Mouse (Mus musculus): ENCODE results near the gene Cfap99. TPM values are rescaled to one million over a fixed set of nuclear protein-coding genes. Genes with fewer than 3 reads are reported as not detected.

The Cfap99 gene
- polyA plus RNA-seq, 1 experiment from 2014 or later, result not detected

DNA sequence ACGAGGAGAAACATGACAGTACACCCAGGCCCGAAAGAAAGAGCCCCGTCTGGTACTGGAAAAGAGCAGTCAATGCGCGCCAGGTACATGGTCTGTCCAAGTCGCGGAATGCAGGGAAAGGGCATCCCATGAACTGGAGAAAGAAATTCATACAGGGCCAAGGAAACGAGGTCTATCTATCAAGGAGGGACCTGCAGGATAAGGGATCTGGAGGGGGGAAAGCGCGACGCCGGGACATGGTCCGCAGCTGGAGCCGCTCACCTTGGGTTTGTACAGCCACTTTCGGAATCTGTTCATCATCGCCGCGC lies 608 bp upstream of the Cfap99 start:
- DNase-seq (ENCODE audit: low read depth, low spot score) (no peak), ATAC-seq (no peak)
- CTCF ChIA-PET, result no interaction called here
- no peak for TF ChIP-seq CTCF (IDR thresholded peaks at IDR 0.05)
- no peaks in the 10 kb centered on the region for H3K27me3 ChIP-seq
- in situ Hi-C loops (cut with MboI; ENCODE audit: low pct_unique_long_range_greater_than_20kb), result loop anchor here (5.0 kb wide), 1 partner anchor 40 kb away; no protein-coding TSS in a partner anchor
- POLR2A ChIA-PET, result no interaction called here

DNA sequence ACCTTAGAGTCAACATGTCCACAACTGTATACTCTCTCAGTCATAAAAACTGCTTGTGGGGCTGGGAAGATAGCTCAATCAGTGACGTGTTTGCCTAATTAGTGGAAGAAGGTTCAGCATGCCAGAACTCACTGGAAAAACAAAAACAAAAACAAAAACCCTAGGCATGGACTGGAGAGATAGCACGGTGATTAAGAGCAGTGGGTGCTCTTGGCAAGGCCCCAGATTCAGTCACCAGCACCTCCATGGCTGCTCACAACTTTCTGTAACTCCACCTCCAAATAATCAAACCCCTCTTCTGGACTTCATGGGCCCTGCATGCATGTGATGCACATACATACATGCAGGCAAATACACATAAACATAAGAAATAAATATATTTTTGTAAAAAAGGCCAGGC lies 886 bp downstream of the Cfap99 start:
- no peak for ATAC-seq
- ChIA-PET CTCF (interaction anchor here (1.1 to 1.4 kb wide), 3 partner anchors 9 to 28 kb away, joined by 3 read pairs; no protein-coding TSS in a partner anchor), POLR2A (no interaction called here)
- in situ Hi-C loops (cut with MboI; ENCODE audit: low pct_unique_long_range_greater_than_20kb), result loop anchor here (5.0 kb wide), 1 partner anchor 38 kb away; no protein-coding TSS in a partner anchor
- no peak for TF ChIP-seq CTCF (IDR thresholded peaks at IDR 0.05)
- H3K27me3 ChIP-seq, result no peaks in the 10 kb centered on the region
- DNase-seq (ENCODE audit: low read depth, low spot score), result no peak

DNA sequence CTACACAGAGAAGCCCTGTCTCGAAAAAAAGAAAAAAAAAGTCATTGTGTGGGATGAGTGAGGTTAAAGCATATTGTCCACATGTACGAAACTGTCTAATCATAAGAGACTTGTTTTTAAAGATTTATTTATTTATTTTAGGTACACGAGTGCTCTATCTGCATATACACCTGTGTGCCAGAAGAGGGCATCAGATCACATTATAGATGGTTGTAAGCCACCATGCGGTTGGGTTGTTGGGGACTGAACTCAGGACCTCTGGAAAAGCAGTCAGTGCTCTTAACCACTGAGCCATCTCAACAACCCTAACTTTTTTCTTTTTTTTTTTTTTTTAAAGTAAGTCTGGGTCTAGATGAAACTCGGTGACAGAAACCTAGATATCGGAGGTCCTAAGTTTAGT lies 5.0 kb downstream of the Cfap99 start:
- in situ Hi-C loops (cut with MboI; ENCODE audit: low pct_unique_long_range_greater_than_20kb), result no loop called here
- DNase-seq (ENCODE audit: low read depth, low spot score) (no peak), ATAC-seq (no peak)
- CTCF ChIA-PET, result no interaction called here
- no peaks in the 10 kb centered on the region for H3K27me3 ChIP-seq
- POLR2A ChIA-PET, result interaction anchor here (0.7 kb wide), 1 partner anchor 346 kb away, joined by 3 read pairs; no protein-coding TSS in a partner anchor
- no peak for TF ChIP-seq CTCF (IDR thresholded peaks at IDR 0.05)

DNA sequence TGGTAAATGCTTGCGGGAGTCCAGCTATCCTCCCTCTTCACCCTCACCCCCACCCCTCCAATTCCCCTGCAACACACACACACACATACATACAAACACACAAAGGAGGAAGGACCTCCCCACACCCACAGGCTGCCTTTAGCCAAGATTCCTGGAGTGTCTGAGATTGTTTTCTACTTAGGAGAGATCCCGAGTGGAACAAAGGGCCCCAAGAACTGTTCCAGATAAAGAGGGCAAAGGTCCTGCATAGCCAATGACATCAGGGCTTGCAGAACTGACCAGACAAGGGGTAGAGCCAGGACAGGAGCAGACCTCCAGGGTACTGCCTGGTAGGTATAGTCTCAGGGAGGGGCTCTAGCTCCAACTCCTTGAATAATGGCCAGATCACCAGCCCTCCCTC lies 6.3 kb downstream of the Cfap99 start:
- no peaks in the 10 kb centered on the region for H3K27me3 ChIP-seq
- no peak for ATAC-seq
- CTCF ChIA-PET, result no interaction called here
- in situ Hi-C loops (cut with MboI; ENCODE audit: low pct_unique_long_range_greater_than_20kb), result no loop called here
- no peak for DNase-seq (ENCODE audit: low read depth, low spot score)
- POLR2A ChIA-PET, result no interaction called here
- TF ChIP-seq CTCF (IDR thresholded peaks at IDR 0.05), result no peak

DNA sequence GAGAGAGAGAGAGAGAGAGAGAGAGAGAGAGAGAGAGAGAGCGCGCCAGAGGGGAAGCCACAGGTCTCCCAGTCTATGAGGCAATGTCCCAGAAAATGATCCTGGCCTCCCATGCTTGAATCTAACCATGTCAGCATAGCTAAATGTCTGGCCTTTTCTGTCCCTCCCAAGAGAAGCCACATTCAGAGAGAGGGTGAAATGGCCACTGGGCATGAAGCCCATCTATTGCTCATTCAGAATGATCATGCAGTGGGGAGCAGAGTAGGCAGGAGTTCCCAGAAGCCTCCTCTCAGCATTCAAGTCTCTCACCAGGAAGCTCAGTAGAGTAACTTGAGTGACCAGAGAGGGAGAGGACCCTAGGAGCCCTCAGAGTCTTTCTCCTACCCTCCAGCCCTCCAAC lies 6.7 kb downstream of the Cfap99 start:
- DNase-seq (ENCODE audit: low read depth, low spot score), result no peak
- in situ Hi-C loops (cut with MboI; ENCODE audit: low pct_unique_long_range_greater_than_20kb), result no loop called here
- ChIA-PET CTCF (interaction anchor here (1.1 to 1.4 kb wide), 2 partner anchors 13 to 39 kb away, joined by 3 read pairs; no protein-coding TSS in a partner anchor), POLR2A (no interaction called here)
- TF ChIP-seq CTCF (IDR thresholded peaks at IDR 0.05), result no peak
- H3K27me3 ChIP-seq, result no peaks in the 10 kb centered on the region
- ATAC-seq, result no peak

DNA sequence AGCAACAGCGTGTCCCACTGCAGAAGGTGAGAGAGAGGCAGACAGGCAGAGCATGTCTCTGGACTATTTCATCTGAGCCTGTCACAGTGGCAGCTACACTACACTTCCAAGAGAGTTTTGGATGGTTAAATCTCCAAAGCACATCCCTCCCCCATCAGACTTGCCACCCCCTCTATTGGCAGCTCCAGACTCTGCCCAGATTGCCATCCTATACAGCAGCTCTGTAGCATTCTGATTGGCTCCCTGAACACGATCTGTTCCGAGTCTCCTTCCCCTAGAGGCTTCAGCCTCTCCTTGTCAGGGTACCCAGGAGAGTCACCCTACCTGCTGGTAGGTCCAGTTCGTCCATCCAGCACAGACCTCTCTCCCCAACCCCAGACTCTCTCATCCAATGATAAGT lies 9.7 kb downstream of the Cfap99 start:
- no peak for TF ChIP-seq CTCF (IDR thresholded peaks at IDR 0.05)
- DNase-seq (ENCODE audit: low read depth, low spot score), result no peak
- POLR2A ChIA-PET, result no interaction called here
- CTCF ChIA-PET, result interaction anchor here (1.1 to 1.3 kb wide), 2 partner anchors 9 to 22 kb away, joined by 3 to 4 read pairs; partner anchors contain the start of genes Cfap99 and Zfyve28
- no peaks in the 10 kb centered on the region for H3K27me3 ChIP-seq
- in situ Hi-C loops (cut with MboI; ENCODE audit: low pct_unique_long_range_greater_than_20kb), result no loop called here
- no peak for ATAC-seq

DNA sequence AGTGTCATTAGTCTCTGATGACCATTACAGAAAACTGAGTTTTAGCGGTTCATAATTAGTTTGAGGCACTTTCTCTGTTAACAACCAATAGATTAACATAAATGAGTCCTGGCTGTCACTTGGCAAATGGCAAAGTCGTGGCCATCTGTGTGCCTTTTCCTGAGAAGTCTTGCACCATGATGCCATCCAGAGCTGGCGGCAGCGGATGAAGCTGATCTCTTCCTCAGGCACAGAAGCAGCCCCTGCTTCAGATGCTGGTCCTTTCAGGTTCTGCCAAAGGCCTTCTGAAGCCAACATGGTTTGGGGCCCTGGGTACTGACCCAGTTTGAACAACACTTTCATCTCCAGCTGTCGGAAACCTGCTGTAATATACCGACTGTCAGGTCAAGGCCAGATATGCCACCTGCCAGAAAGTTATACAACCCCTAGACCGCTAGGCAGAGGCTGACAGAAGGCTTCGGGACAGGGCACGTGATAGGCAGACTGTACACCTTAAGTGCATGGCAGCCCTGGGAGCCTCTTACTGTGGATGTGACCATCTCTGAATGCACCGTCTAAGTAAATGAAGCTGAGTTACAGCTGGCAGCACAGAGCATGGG lies 10.6 kb downstream of the Cfap99 start:
- in situ Hi-C loops (cut with MboI; ENCODE audit: low pct_unique_long_range_greater_than_20kb), result no loop called here
- ChIA-PET CTCF (interaction anchor here (1.3 kb wide), 2 partner anchors 10 to 28 kb away, joined by 3 read pairs; partner anchors contain the start of genes Cfap99 and Zfyve28), POLR2A (no interaction called here)
- DNase-seq (ENCODE audit: low read depth, low spot score) (no peak), ATAC-seq (no peak)
- no peaks in the 10 kb centered on the region for H3K27me3 ChIP-seq
- no peak for TF ChIP-seq CTCF (IDR thresholded peaks at IDR 0.05)

DNA sequence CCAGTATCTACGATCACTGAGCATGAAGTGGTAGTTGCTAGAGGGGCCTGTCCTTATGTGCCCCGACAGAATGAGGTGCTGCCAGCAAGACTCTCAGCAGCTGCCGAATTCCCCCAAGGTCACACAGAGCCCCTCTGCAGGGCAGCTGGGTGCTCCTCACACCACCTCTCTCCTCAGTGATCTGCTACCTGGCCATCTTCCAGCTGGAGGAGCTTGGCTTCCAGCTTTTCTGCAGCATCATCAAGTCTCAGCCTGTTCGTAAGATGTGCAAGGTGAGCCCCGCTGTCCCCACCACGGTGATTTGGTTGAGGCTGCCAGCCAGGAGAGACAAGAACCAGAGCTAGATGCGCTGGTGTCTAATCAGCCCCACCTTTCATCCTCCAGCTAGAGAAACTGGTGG lies 14.0 kb downstream of the Cfap99 start:
- ATAC-seq (no peak), DNase-seq (ENCODE audit: low read depth, low spot score) (no peak)
- H3K27me3 ChIP-seq, result no peaks in the 10 kb centered on the region
- no peak for TF ChIP-seq CTCF (IDR thresholded peaks at IDR 0.05)
- ChIA-PET CTCF (no interaction called here), POLR2A (interaction anchor here (0.6 to 1.5 kb wide), 2 partner anchors 9 to 385 kb away, joined by 3 to 4 read pairs; no protein-coding TSS in a partner anchor)
- in situ Hi-C loops (cut with MboI; ENCODE audit: low pct_unique_long_range_greater_than_20kb), result no loop called here

DNA sequence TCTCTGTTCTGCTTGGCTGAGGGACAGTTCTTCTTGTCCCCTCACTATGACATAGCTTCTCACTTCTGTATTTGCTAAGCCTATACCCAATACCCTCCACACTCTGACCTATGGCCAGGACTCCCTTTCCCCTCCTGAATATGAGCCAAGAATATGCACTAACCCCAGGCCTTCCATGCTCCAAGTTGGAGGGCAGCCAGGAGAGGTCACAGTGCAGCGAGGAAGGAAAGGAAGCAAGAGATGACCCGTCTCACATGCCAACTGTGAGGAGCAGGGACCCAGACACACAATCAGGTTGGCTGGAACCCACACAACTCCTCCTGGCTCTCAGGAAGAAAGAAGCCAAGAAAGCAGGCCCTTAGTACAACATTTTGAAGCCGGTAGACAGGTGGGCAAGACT lies 20.6 kb downstream of the Cfap99 start:
- no peak for TF ChIP-seq CTCF (IDR thresholded peaks at IDR 0.05)
- no peak for DNase-seq (ENCODE audit: low read depth, low spot score)
- in situ Hi-C loops (cut with MboI; ENCODE audit: low pct_unique_long_range_greater_than_20kb), result no loop called here
- POLR2A ChIA-PET, result no interaction called here
- no peaks in the 10 kb centered on the region for H3K27me3 ChIP-seq
- ATAC-seq, result no peak
- CTCF ChIA-PET, result interaction anchor here (1.0 kb wide), 1 partner anchor 13 kb away, joined by 3 read pairs; no protein-coding TSS in a partner anchor

DNA sequence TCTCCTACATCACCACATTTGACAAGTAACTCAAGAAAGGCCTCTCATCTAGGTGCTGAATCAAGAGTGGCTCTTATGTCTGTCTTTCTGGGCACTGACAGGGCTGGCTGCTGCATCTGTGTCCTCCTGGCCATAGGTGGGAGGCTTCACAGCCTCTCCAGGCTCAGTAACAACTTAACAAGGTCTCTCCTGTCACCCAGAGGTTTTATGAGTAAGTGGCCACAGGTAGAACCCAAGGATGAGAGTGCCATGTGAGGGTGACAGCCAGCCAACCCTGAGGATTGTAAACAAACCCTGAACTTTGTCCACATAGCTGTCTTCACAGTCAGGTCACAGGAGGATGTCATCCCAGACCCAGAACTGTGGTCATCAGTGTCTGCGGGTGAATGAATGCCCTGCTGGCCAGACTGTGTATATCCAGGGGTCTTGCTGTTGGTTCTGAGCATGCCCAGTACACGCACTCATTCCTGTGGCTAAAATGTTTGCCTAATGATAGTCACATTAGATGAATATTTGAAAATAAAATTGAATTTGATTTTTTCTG lies 31.2 kb downstream of the Cfap99 start:
- POLR2A ChIA-PET, result no interaction called here
- in situ Hi-C loops (cut with MboI; ENCODE audit: low pct_unique_long_range_greater_than_20kb), result no loop called here
- no peak for TF ChIP-seq CTCF (IDR thresholded peaks at IDR 0.05)
- CTCF ChIA-PET, result interaction anchor here (1.3 to 1.7 kb wide), 2 partner anchors 9 to 22 kb away, joined by 4 read pairs; no protein-coding TSS in a partner anchor
- no peaks in the 10 kb centered on the region for H3K27me3 ChIP-seq
- DNase-seq (ENCODE audit: low read depth, low spot score) (no peak), ATAC-seq (no peak)

DNA sequence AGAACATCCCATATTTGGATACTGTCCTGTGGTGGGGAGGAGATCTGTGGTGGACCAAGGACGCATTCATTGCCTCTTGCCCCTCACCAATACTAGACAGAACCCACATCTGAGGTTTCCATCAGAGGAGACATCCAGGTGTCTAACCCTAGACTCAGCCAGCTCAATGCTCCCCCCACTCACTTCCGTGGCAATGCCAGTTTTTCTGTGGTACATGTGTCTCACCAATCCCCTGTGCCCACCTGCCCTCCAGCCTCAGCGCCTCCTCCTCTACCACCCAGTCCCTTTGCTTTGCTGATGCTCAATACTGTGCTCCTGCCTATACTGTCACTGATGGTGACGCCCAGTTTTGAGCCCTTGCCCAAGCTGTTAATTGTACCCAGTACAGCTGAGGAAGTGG lies 32.8 kb downstream of the Cfap99 start:
- H3K27me3 ChIP-seq, result no peaks in the 10 kb centered on the region
- ChIA-PET POLR2A (no interaction called here), CTCF (interaction anchor here (1.7 kb wide), 1 partner anchor 23 kb away, joined by 4 read pairs; no protein-coding TSS in a partner anchor)
- ATAC-seq (no peak), DNase-seq (ENCODE audit: low read depth, low spot score) (no peak)
- TF ChIP-seq CTCF (IDR thresholded peaks at IDR 0.05), result no peak
- in situ Hi-C loops (cut with MboI; ENCODE audit: low pct_unique_long_range_greater_than_20kb), result no loop called here
